Mouse (Mus musculus) neural tube, embryonic 12.5 days (tissue): ENCODE measurements at regions not wholly inside any gene's neighbourhood (a gene's known extent, or its start where the extent isn't known, plus 50 kb on each side); places are given as distances from the start of the nearest gene placed in this dataset.

Experiments used
- ATAC-seq: fragments of 200-750 bp; cut with Nextera tagmentation; 2 replicates; pipeline ENCODE4 v1.8.0; 2017; ENCODE audit warnings: low read depth, mild to moderate bottlenecking, moderate TSS enrichment, moderate library complexity; ENCODE audit not compliant: low FRiP score
- H3K27ac ChIP-seq: fragments of 300-500 bp; sonication (generic); 2 replicates; pipeline ENCODE4 v1.5.1; 2016
- H3K27me3 ChIP-seq: fragments of 300-500 bp; sonication (generic); replicated peaks from 2 replicates; pipeline ENCODE4 v1.6.1; 2016; ENCODE audit warnings: mild to moderate bottlenecking
- H3K36me3 ChIP-seq: fragments of 300-500 bp; sonication (generic); 2 replicates; pipeline ENCODE4 v1.6.1; 2016; ENCODE audit warnings: mild to moderate bottlenecking
- H3K4me1 ChIP-seq: fragments of 300-500 bp; sonication (generic); 2 replicates; pipeline ENCODE4 v1.6.1; 2016
- H3K4me2 ChIP-seq: fragments of 300-500 bp; sonication (generic); replicated peaks from 2 replicates; pipeline ENCODE4 v1.6.1; 2016; ENCODE audit warnings: mild to moderate bottlenecking
- H3K4me3 ChIP-seq: fragments of 300-500 bp; sonication (generic); 2 replicates; pipeline ENCODE4 v1.5.1; 2016
- H3K9ac ChIP-seq: fragments of 300-500 bp; sonication (generic); 2 replicates; pipeline ENCODE4 v1.6.1; 2016; ENCODE audit warnings: mild to moderate bottlenecking
- H3K9me3 ChIP-seq: fragments of 300-500 bp; sonication (generic); 2 replicates; pipeline ENCODE4 v1.6.1; 2016; ENCODE audit warnings: mild to moderate bottlenecking
- WGBS: fragments of 180-500 bp; shearing (Covaris S2); methylation state at CpG from one replicate; pipeline ENCODE4 v1.1.7; 2016; 5-methylcytosine and 5-hydroxymethylcytosine counted together

DNA sequence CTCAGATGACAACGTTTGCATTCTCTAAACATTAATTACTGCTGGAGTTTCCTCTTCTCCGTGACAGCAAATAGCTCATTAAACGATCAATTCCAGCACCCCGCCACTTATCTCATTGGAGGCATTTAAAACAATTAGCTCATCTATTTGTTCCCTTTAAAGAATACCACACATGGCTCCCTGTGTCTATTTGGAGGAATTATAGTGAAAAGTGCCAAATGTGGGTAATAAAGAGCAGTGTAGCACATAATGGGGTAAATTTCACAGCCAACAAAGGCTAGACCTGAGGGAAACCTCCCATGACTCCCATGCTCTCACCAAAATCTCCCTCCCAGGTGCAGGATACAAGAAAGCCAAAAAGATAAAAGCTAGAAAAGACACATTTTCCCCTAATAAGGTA lies 456.9 kb upstream of the Gcfc2 start:
- 34% methylated on average over 4 of the region's 4 CpGs for WGBS
- ATAC-seq = peak; percentile 56; the same call in 1 of the 2 replicates
- Histone ChIP-seq H3K4me1 (no peaks in the 10 kb centered on the region), H3K9ac (no peak overlapping the region), H3K36me3 (no peaks in the 10 kb centered on the region), H3K4me2 (no peak overlapping the region), H3K4me3 (no peak overlapping the region), H3K9me3 (no peaks in the 10 kb centered on the region), H3K27me3 (no peaks in the 10 kb centered on the region), H3K27ac (no peak overlapping the region)

DNA sequence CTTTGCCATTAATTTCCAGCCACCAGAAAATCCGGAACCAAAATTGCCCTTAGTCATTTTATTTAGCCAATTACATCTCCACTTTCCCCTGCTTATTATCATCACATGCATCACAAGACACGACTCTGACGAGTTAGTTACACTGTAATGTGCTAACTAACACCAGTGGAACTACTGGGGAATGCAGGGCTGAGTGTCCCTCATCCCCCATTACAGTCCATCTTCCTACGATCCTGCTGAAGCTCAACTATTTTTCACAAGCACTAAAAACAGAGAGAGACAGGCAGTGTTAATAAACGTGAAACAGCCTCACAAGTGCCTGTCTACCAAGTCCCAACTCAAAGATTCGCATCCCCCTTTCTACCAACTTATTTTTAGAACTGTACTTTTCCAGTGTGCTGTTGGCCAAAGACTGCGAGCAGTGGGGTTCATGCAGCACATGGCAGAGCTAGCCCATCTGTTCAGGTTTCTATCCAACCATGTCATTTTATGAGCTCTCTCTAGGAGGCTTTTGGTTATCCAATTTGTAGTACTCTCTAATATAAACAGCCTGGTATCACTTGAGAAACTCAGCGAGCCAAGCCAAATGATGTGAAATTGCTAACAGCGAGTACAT lies 452.0 kb upstream of the Gcfc2 start:
- Histone ChIP-seq H3K27me3 (no peaks in the 10 kb centered on the region), H3K4me2 (no peak overlapping the region), H3K36me3 (no peaks in the 10 kb centered on the region), H3K9me3 (no peaks in the 10 kb centered on the region), H3K9ac (no peak overlapping the region), H3K4me3 (no peak overlapping the region), H3K4me1 (no peaks in the 10 kb centered on the region), H3K27ac (no peak overlapping the region)
- WGBS = 72% methylated on average over 9 of the region's 9 CpGs
- ATAC-seq = no peak

DNA sequence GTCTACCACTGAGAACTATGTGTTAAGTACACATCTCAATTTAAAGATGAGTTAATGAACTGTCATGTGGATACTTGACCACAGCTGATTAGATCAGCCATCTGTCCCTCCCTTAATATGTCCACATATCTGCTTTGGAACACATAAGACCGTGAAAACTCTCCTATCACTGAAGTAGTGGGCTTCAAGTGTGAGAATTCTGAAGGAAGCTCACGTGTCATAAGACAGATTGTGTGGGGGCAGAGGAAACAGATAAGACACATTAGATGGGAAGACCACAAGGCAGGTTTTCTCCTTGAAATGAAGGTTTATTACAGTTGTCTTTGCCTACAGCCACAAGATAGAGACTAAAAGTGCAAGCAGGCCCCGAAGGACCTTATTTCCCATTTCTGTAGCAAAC lies 451.0 kb upstream of the Gcfc2 start:
- H3K4me2 ChIP-seq = no peak overlapping the region
- H3K4me1 ChIP-seq = no peaks in the 10 kb centered on the region
- no peak overlapping the region for H3K4me3 ChIP-seq
- H3K36me3 ChIP-seq = no peaks in the 10 kb centered on the region
- no peaks in the 10 kb centered on the region for H3K27me3 ChIP-seq
- H3K9me3 ChIP-seq = no peaks in the 10 kb centered on the region
- no peak for ATAC-seq
- H3K27ac ChIP-seq = no peak overlapping the region
- H3K9ac ChIP-seq = no peak overlapping the region
- WGBS = 86% methylated on average over 3 of the region's 3 CpGs

DNA sequence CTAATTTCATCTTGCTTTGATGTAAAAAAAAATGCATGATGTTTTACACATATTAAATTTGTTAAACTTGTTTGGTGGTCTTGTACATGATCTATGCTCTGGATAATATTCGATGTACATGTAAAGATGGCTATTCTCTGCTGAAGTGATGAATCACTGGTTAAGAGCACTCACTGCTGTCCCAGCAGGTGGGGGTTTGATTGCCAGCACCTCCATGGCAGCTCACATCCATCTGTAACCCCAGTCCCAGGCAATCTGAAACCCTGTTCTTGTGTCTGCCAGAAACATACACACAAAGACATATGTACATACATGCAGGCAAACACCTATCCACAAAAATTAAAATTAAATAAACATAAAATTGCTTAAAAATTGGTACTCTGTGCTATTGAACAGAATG lies 448.7 kb upstream of the Gcfc2 start:
- Histone ChIP-seq H3K27ac (no peak overlapping the region), H3K36me3 (no peaks in the 10 kb centered on the region), H3K9me3 (no peaks in the 10 kb centered on the region), H3K4me1 (no peaks in the 10 kb centered on the region), H3K4me3 (no peak overlapping the region), H3K4me2 (no peak overlapping the region), H3K27me3 (no peaks in the 10 kb centered on the region), H3K9ac (no peak overlapping the region)
- WGBS = 100% methylated on average over 1 of the region's 1 CpGs
- no peak for ATAC-seq

DNA sequence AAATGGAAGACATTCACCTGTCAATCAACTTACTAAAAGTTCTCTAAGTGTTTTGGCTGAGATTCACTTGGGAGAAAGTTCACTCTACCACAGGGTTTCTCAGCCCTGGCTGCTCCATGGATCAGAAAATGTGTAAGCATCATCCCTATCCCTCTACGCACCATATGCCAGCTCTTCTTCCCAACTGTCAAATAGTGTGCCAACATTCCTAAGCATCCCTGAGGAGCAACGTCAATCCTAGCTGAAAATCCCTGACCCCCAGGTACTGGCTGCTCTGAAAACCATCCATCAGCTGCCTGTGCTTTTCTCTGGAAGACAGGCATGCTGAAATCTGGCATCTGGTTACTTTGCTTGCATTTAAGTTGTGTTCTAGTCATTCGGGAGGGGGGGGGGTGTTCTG lies 436.5 kb upstream of the Gcfc2 start:
- no peak overlapping the region for H3K4me3 ChIP-seq
- no peak overlapping the region for H3K9ac ChIP-seq
- H3K4me1 ChIP-seq = no peaks in the 10 kb centered on the region
- no peaks in the 10 kb centered on the region for H3K36me3 ChIP-seq
- no peak for ATAC-seq
- 65% methylated on average over 3 of the region's 3 CpGs for whole genome bisulfite sequencing
- H3K4me2 ChIP-seq = no peak overlapping the region
- no peaks in the 10 kb centered on the region for H3K9me3 ChIP-seq
- no peak overlapping the region for H3K27ac ChIP-seq
- no peaks in the 10 kb centered on the region for H3K27me3 ChIP-seq

DNA sequence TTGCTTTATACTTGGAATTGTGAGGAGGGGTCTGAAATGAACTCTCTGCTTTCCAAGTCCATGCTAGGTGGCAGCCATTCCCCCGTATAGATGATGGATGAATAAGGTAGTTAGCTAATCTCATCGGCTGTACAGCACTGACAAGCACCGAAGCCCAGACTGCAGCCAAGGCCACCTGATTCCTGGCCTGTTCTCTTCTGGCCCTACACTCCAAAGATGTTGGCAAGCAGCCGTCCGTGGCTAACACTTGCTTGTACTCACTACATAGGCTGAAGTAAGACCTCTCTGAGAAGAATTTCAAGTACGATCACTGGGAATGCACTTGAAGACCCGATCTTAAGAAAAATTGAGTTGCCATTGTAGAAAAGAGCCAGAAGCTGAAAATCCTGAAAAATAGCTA lies 427.2 kb upstream of the Gcfc2 start:
- H3K27me3 ChIP-seq = no peaks in the 10 kb centered on the region
- H3K4me1 ChIP-seq = no peaks in the 10 kb centered on the region
- no peak overlapping the region for H3K4me3 ChIP-seq
- no peaks in the 10 kb centered on the region for H3K36me3 ChIP-seq
- H3K27ac ChIP-seq = no peak overlapping the region
- no peak overlapping the region for H3K4me2 ChIP-seq
- no peak overlapping the region for H3K9ac ChIP-seq
- 92% methylated on average over 7 of the region's 7 CpGs for WGBS
- no peak for ATAC-seq
- no peaks in the 10 kb centered on the region for H3K9me3 ChIP-seq

DNA sequence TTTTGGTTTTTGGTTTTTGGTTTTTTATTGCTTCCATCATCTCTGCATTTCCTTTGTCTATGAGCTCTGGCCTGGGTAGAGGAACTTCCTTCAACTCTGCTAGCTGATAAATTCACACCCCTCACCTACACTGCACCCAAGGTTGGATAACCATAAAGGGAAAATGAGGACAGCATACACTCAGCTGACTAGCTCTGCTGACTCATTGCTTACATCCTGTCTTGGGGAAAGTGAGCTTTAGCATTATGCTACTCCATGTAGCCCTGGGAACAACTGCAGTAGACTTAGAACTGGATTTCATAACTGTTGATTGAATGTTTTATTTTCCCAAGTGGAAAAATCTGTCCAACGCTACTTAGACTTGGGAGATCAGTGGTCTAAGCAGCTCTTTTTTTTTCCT lies 406.3 kb upstream of the Gcfc2 start:
- ATAC-seq = no peak
- Histone ChIP-seq H3K27me3 (no peaks in the 10 kb centered on the region), H3K27ac (no peak overlapping the region), H3K9ac (no peak overlapping the region), H3K36me3 (no peaks in the 10 kb centered on the region), H3K4me2 (no peak overlapping the region), H3K9me3 (no peaks in the 10 kb centered on the region), H3K4me3 (no peak overlapping the region), H3K4me1 (no peaks in the 10 kb centered on the region)
- 88% methylated on average over 1 of the region's 1 CpGs for WGBS

DNA sequence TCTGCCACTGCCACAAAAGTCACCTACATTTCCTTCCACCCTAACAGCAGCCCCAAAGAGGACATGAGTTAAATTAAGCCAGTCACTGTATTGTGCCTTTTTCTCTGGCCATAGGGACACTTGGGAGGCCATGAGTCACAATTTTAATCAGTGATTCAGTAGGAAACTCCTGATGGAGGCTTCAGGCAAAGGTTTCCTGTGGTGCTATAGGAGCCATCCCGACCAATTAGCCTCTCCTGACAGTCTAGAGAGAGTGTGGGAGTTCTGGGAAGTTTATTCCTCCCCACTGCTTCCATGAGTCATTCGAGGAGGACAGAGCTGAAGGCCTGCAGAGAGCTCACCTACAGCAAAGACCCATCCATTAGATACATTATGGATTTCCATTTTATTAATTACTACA lies 361.2 kb upstream of the Gcfc2 start:
- H3K4me2 ChIP-seq = no peak overlapping the region
- ATAC-seq = no peak
- H3K36me3 ChIP-seq = no peaks in the 10 kb centered on the region
- H3K4me3 ChIP-seq = no peak overlapping the region
- H3K27ac ChIP-seq = no peak overlapping the region
- no peaks in the 10 kb centered on the region for H3K27me3 ChIP-seq
- H3K9ac ChIP-seq = no peak overlapping the region
- 68% methylated on average over 2 of the region's 2 CpGs for WGBS
- no peaks in the 10 kb centered on the region for H3K4me1 ChIP-seq
- no peaks in the 10 kb centered on the region for H3K9me3 ChIP-seq

DNA sequence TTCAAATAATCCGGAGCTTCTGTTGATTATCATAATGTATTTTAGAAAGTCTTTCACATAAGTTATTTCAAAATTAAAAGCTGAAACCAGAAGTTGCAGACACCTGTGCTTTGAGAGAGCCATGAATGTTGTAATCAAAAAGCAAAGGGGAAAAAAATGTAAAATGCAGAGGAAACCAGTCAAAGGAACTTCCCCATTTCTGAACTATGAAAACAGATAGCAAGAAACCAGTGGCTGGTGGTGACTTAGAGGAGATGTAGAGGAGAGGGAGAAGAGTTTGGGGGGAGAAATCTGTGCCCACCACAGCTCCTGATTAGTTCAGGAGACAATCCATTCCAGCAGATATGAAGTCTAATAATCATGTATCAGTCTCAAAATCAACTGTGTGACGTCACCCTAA lies 360.3 kb upstream of the Gcfc2 start:
- no peak overlapping the region for H3K4me2 ChIP-seq
- no peaks in the 10 kb centered on the region for H3K27me3 ChIP-seq
- 90% methylated on average over 2 of the region's 2 CpGs for WGBS
- no peak overlapping the region for H3K27ac ChIP-seq
- H3K9me3 ChIP-seq = no peaks in the 10 kb centered on the region
- H3K36me3 ChIP-seq = no peaks in the 10 kb centered on the region
- no peaks in the 10 kb centered on the region for H3K4me1 ChIP-seq
- no peak for ATAC-seq
- H3K9ac ChIP-seq = no peak overlapping the region
- no peak overlapping the region for H3K4me3 ChIP-seq

DNA sequence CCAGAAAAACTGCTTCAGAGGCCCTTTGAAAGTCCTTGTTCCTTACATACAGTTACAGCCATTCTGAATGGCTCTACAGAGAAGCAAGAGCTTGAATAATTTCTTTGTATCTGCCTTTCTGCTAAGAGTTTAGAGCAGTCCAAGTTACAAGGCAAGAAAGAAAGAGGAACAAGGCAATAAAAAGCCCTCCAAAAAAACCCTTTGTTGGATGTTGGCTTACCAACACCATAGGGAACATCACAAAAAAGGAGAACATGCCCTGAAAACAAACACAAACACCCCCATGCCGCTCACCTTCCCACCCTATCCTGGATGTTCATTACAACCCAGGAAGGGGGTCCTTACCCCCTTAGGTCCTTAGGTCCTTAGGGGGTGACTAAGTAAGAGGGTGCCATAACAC lies 359.2 kb upstream of the Gcfc2 start:
- Histone ChIP-seq H3K4me3 (no peak overlapping the region), H3K27me3 (no peaks in the 10 kb centered on the region), H3K4me2 (no peak overlapping the region), H3K36me3 (no peaks in the 10 kb centered on the region), H3K4me1 (no peaks in the 10 kb centered on the region), H3K9ac (no peak overlapping the region), H3K27ac (no peak overlapping the region), H3K9me3 (no peaks in the 10 kb centered on the region)
- WGBS = 59% methylated on average over 1 of the region's 1 CpGs
- no peak for ATAC-seq

DNA sequence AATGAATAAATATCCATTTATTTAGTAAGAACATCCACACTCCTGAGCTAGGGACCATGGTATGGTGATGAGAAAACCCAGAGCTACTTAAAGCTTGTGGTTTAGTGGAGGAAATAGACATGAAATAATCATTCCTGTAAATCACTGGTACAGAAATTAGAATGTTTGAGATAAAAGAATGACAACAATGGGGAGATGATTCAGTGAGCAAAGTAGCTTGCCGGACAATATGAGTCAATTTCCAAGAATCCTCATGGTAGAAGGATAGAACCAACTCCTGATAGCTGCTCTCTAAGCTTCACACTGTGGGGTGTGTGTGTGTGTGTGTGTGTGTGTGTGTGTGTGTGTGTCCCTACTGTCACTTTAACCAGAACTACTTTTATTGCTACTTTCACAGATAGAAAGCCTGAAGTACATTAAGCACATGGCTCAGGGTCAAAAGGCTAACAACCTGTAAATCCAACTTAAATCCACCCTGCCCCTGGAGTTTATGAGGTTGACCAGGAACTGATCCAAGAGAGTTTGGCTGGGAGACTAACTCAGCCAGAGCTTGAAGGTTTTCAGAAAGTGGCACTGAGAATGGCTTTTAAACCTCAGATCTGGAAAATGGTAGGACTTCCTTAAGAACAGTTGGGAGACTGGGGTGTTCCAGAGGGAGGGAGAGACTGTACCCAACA lies 336.9 kb upstream of the Gcfc2 start:
- H3K36me3 ChIP-seq = no peaks in the 10 kb centered on the region
- no peak overlapping the region for H3K27ac ChIP-seq
- no peaks in the 10 kb centered on the region for H3K27me3 ChIP-seq
- WGBS = 89% methylated on average over 1 of the region's 1 CpGs
- no peak overlapping the region for H3K4me3 ChIP-seq
- no peak overlapping the region for H3K9ac ChIP-seq
- H3K9me3 ChIP-seq = no peaks in the 10 kb centered on the region
- H3K4me1 ChIP-seq = peaks cover 4% of the 10 kb centered on the region; the same call in 1 of the 2 replicates
- H3K4me2 ChIP-seq = no peak overlapping the region
- no peak for ATAC-seq

DNA sequence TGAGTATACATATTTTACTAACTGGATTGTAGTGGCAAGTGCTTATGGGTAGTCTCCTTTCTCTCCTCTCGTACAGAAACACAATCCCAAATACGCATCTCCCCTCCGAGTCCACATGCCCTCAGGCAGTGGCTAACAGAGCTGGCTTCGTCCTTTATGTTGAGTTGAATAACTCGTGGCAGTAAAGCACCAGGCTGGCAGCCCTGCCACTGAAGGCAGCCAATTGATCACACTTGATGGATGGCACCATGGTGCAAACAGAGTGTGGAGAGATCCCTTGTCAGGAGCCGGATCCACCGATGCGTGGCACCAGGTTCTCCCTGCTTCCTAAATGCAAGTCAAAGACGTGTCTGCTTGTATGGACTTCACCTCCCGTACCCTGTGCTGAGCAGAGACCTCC lies 333.7 kb upstream of the Gcfc2 start:
- no peaks in the 10 kb centered on the region for H3K27me3 ChIP-seq
- WGBS = 42% methylated on average over 10 of the region's 10 CpGs
- no peaks in the 10 kb centered on the region for H3K9me3 ChIP-seq
- ATAC-seq = peak; percentile 91
- H3K36me3 ChIP-seq = no peaks in the 10 kb centered on the region
- H3K4me3 ChIP-seq = no peak overlapping the region
- H3K4me2 ChIP-seq = no peak overlapping the region
- no peak overlapping the region for H3K27ac ChIP-seq
- no peak overlapping the region for H3K9ac ChIP-seq
- H3K4me1 ChIP-seq = peaks cover 4% of the 10 kb centered on the region; the same call in 1 of the 2 replicates

DNA sequence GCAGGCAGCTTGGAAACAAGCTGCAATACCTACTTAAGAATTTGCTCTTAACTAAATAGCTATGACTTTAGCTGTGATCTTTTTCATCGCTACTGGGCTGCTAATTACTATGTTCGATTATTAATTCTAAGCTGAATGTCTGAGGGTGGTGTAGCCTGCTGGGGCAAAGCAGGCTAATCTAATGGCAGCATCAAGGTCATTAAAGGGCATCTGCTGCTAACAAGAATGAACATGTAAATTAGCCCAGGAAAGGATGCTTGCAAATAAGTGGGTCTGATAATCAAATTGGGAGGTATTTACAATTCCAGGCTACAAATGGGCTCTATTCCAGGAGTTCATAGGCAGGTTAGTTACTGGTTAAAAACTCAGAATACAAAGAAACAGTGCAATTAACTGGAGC lies 327.5 kb upstream of the Gcfc2 start:
- no peaks in the 10 kb centered on the region for H3K9me3 ChIP-seq
- H3K4me3 ChIP-seq = no peak overlapping the region
- H3K36me3 ChIP-seq = no peaks in the 10 kb centered on the region
- no peak overlapping the region for H3K9ac ChIP-seq
- no peak overlapping the region for H3K27ac ChIP-seq
- 65% methylated on average over 2 of the region's 2 CpGs for WGBS
- H3K4me1 ChIP-seq = no peaks in the 10 kb centered on the region
- H3K4me2 ChIP-seq = no peak overlapping the region
- ATAC-seq = no peak
- H3K27me3 ChIP-seq = no peaks in the 10 kb centered on the region
